Mouse (Mus musculus): ENCODE measurements around the gene Ets1. TPM values are rescaled to one million over a fixed set of nuclear protein-coding genes. Genes with fewer than 3 reads are reported as not detected.

Ets1 gene
- polyA plus RNA-seq, 1 experiment = 13.2 TPM

- Histone ChIP-seq H3K9me3 (replicated peaks; ENCODE audit: control insufficient read depth, insufficient read depth, low read length, poor library complexity, severe bottlenecking) (no peaks in the 10 kb centered on the region), H3K27me3 (ENCODE audit: control insufficient read depth, insufficient read depth, low read length, poor library complexity, severe bottlenecking) (no peaks in the 10 kb centered on the region), H3K27ac (ENCODE audit: insufficient read depth, low read length) (no peak overlapping the region), H3K36me3 (ENCODE audit: control insufficient read depth, insufficient read depth, low read length, poor library complexity, severe bottlenecking) (no peaks in the 10 kb centered on the region), H3K9ac (ENCODE audit: low read depth, poor library complexity, severe bottlenecking) (no peak overlapping the region), H3K4me3 (ENCODE audit: low read depth, low read length) (no peak overlapping the region), H3K4me1 (ENCODE audit: control insufficient read depth, insufficient read depth, low read length) (no peaks in the 10 kb centered on the region)
- TF ChIP-seq POLR2A (IDR thresholded peaks at IDR 0.05; ENCODE audit: insufficient read depth, low read length) = no peak
- no peak for TF ChIP-seq CTCF (IDR thresholded peaks at IDR 0.05; ENCODE audit: low read depth, low read length)
- TF ChIP-seq EP300 (IDR thresholded peaks at IDR 0.05; ENCODE audit: insufficient read depth, low read depth, low read length) = no peak
These were observed 92.8 kb downstream of the Ets1 start for GRCm38 (mm10) chr9:32728806-32729205.

DNA sequence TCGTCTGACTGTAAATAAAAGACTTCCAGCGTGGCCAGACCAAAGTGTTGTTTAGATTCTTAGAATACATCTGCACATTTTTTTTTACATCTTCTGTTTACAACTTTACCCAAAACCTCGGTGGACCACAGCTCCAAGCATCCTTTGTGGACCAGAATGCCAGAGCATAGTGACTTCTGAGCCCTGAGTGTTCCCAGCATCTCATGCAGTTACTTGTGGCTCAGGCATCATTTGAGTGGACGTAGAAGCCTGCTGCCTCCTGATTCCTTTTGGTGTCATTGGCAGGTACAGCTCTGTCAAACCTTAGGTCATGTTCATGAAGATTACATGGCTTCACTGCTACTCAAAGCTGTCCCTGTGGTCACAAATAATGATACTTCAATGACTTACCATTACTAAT lies 93.2 kb downstream of the Ets1 start:
- H3K36me3 ChIP-seq (ENCODE audit: control insufficient read depth, insufficient read depth, low read length, poor library complexity, severe bottlenecking) = no peaks in the 10 kb centered on the region

DNA sequence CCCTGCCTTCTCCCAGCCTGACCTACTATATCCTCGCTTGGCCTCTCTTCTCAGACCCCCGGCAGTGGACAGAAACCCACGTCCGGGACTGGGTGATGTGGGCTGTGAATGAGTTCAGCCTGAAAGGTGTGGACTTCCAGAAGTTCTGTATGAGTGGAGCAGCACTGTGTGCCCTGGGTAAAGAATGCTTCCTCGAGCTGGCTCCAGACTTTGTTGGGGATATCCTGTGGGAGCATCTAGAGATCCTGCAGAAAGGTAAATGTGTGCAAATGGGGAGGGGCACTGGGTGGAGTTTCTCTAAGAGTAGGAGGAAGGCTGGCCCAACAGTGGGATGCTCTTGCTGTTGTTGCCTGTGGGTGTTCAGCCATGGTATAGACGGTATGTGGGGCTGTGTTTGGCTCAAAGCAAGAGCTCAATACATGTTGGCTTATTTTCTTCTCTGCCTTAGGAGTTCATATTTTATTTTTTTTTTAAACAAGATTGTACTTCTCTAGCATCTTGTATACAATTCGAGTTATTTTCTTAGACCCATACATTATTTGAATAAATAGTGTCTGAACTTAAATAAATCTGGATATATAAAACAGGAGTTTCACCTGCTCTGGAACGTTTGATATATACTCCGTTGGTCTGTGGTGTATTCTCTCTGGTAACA lies 94.1 kb downstream of the Ets1 start:
- Histone ChIP-seq H3K4me3 (ENCODE audit: low read depth, low read length) (no peak overlapping the region), H3K4me1 (ENCODE audit: control insufficient read depth, insufficient read depth, low read length) (no peaks in the 10 kb centered on the region), H3K9me3 (replicated peaks; ENCODE audit: control insufficient read depth, insufficient read depth, low read length, poor library complexity, severe bottlenecking) (no peaks in the 10 kb centered on the region), H3K9ac (ENCODE audit: low read depth, poor library complexity, severe bottlenecking) (no peak overlapping the region), H3K27me3 (ENCODE audit: control insufficient read depth, insufficient read depth, low read length, poor library complexity, severe bottlenecking) (no peaks in the 10 kb centered on the region), H3K36me3 (ENCODE audit: control insufficient read depth, insufficient read depth, low read length, poor library complexity, severe bottlenecking) (no peaks in the 10 kb centered on the region), H3K27ac (ENCODE audit: insufficient read depth, low read length) (no peak overlapping the region)
- TF ChIP-seq CTCF (IDR thresholded peaks at IDR 0.05; ENCODE audit: low read depth, low read length) = no peak
- TF ChIP-seq EP300 (IDR thresholded peaks at IDR 0.05; ENCODE audit: insufficient read depth, low read depth, low read length) = no peak
- no peak for TF ChIP-seq POLR2A (IDR thresholded peaks at IDR 0.05; ENCODE audit: insufficient read depth, low read length)

More for the DNA sequence above, 93.2 kb downstream of the Ets1 start:
- Histone ChIP-seq H3K27me3 (ENCODE audit: control insufficient read depth, insufficient read depth, low read length, poor library complexity, severe bottlenecking) (no peaks in the 10 kb centered on the region), H3K9ac (ENCODE audit: low read depth, poor library complexity, severe bottlenecking) (no peak overlapping the region), H3K27ac (ENCODE audit: insufficient read depth, low read length) (no peak overlapping the region), H3K9me3 (replicated peaks; ENCODE audit: control insufficient read depth, insufficient read depth, low read length, poor library complexity, severe bottlenecking) (no peaks in the 10 kb centered on the region), H3K4me1 (ENCODE audit: control insufficient read depth, insufficient read depth, low read length) (no peaks in the 10 kb centered on the region), H3K4me3 (ENCODE audit: low read depth, low read length) (no peak overlapping the region)
- TF ChIP-seq POLR2A (IDR thresholded peaks at IDR 0.05; ENCODE audit: insufficient read depth, low read length) = no peak
- no peak for TF ChIP-seq CTCF (IDR thresholded peaks at IDR 0.05; ENCODE audit: low read depth, low read length)
- TF ChIP-seq EP300 (IDR thresholded peaks at IDR 0.05; ENCODE audit: insufficient read depth, low read depth, low read length) = no peak

DNA sequence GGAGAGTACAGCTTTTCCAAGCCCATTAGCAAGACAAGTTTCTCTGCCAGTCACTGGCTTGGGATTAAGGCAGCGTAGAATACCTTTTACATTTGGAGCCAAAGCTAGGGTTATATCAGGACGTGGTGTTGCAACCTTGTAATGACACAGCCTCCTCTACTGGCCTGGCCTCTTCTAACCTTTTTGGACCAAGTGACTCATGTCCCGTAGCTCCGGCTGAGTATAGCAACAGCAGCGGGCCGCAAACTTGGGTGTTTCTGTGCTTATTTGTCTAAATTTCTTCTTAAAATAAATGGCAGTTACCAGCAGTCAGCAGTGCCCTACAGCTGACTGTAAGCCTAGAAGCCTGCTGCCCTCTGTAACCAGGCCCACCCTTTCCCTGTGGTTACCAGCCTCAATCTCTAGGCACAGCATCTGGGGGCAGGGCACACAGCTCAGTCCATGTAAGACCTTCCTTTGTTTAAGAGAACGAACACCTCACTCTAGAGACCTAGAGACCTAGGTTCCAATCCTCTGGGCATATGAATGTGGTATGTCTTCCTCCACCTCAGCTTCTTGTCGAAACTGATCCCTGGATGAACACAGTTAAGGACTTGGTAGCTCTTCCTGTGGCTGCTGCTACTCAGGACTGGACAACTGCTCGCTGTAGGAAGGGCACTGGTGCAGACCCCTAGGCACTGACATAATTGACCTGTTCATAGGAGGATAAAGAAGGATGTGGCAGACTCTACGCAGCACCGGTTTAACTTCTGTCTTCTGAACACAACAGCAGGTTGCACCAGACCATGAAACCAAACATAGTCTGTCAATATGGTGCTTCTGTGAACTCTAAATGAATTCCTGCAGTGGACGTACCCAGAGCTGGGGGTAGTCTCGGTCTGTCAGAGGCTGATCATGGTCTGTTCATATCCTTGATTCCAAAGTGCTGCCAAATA lies 94.9 kb downstream of the Ets1 start:
- H3K4me3 ChIP-seq (ENCODE audit: low read depth, low read length) = no peak overlapping the region
- no peak overlapping the region for H3K9ac ChIP-seq (ENCODE audit: low read depth, poor library complexity, severe bottlenecking)
- H3K27me3 ChIP-seq (ENCODE audit: control insufficient read depth, insufficient read depth, low read length, poor library complexity, severe bottlenecking) = no peaks in the 10 kb centered on the region
- TF ChIP-seq EP300 (IDR thresholded peaks at IDR 0.05; ENCODE audit: insufficient read depth, low read depth, low read length) = no peak
- no peak for TF ChIP-seq CTCF (IDR thresholded peaks at IDR 0.05; ENCODE audit: low read depth, low read length)
- TF ChIP-seq POLR2A (IDR thresholded peaks at IDR 0.05; ENCODE audit: insufficient read depth, low read length) = no peak
- no peaks in the 10 kb centered on the region for H3K36me3 ChIP-seq (ENCODE audit: control insufficient read depth, insufficient read depth, low read length, poor library complexity, severe bottlenecking)
- no peaks in the 10 kb centered on the region for H3K9me3 ChIP-seq (replicated peaks; ENCODE audit: control insufficient read depth, insufficient read depth, low read length, poor library complexity, severe bottlenecking)
- H3K27ac ChIP-seq (ENCODE audit: insufficient read depth, low read length) = no peak overlapping the region
- H3K4me1 ChIP-seq (ENCODE audit: control insufficient read depth, insufficient read depth, low read length) = no peaks in the 10 kb centered on the region

DNA sequence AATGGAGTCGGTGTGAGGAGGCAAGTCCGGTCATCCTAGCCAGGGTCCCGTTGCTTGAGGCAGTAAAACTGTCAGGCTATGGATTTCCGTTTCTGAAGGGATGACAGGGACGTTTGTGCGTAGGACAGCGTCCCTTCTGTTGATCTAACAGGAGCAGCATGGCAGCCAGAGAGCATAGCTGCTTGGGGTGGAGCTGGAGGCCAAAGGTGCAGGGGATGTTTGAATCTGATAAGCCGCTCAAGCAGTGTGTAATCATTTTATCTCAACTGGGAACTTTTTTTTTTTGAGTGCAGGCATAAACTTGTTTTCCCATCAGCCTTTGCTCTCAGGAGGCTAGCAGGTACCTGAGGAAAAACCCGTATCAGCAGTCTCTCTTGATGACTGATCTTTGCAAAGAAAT lies 95.8 kb downstream of the Ets1 start:
- no peak overlapping the region for H3K4me3 ChIP-seq (ENCODE audit: low read depth, low read length)
- H3K9me3 ChIP-seq (replicated peaks; ENCODE audit: control insufficient read depth, insufficient read depth, low read length, poor library complexity, severe bottlenecking) = no peaks in the 10 kb centered on the region
- H3K4me1 ChIP-seq (ENCODE audit: control insufficient read depth, insufficient read depth, low read length) = no peaks in the 10 kb centered on the region
- TF ChIP-seq EP300 (IDR thresholded peaks at IDR 0.05; ENCODE audit: insufficient read depth, low read depth, low read length) (no peak), POLR2A (IDR thresholded peaks at IDR 0.05; ENCODE audit: insufficient read depth, low read length) (no peak), CTCF (IDR thresholded peaks at IDR 0.05; ENCODE audit: low read depth, low read length) (no peak)
- no peak overlapping the region for H3K27ac ChIP-seq (ENCODE audit: insufficient read depth, low read length)
- H3K9ac ChIP-seq (ENCODE audit: low read depth, poor library complexity, severe bottlenecking) = no peak overlapping the region
- no peaks in the 10 kb centered on the region for H3K27me3 ChIP-seq (ENCODE audit: control insufficient read depth, insufficient read depth, low read length, poor library complexity, severe bottlenecking)
- no peaks in the 10 kb centered on the region for H3K36me3 ChIP-seq (ENCODE audit: control insufficient read depth, insufficient read depth, low read length, poor library complexity, severe bottlenecking)

- Histone ChIP-seq H3K9ac (ENCODE audit: low read depth, poor library complexity, severe bottlenecking) (no peak overlapping the region), H3K36me3 (ENCODE audit: control insufficient read depth, insufficient read depth, low read length, poor library complexity, severe bottlenecking) (no peaks in the 10 kb centered on the region), H3K27me3 (ENCODE audit: control insufficient read depth, insufficient read depth, low read length, poor library complexity, severe bottlenecking) (no peaks in the 10 kb centered on the region), H3K4me3 (ENCODE audit: low read depth, low read length) (no peak overlapping the region), H3K4me1 (ENCODE audit: control insufficient read depth, insufficient read depth, low read length) (no peaks in the 10 kb centered on the region), H3K9me3 (replicated peaks; ENCODE audit: control insufficient read depth, insufficient read depth, low read length, poor library complexity, severe bottlenecking) (no peaks in the 10 kb centered on the region), H3K27ac (ENCODE audit: insufficient read depth, low read length) (no peak overlapping the region)
- TF ChIP-seq POLR2A (IDR thresholded peaks at IDR 0.05; ENCODE audit: insufficient read depth, low read length) = no peak
- no peak for TF ChIP-seq CTCF (IDR thresholded peaks at IDR 0.05; ENCODE audit: low read depth, low read length)
- TF ChIP-seq EP300 (IDR thresholded peaks at IDR 0.05; ENCODE audit: insufficient read depth, low read depth, low read length) = no peak
These were observed 99.0 kb downstream of the Ets1 start for GRCm38 (mm10) chr9:32735071-32735470.

Data from ES-Bruce4 (cell line).